Mouse (Mus musculus): ENCODE data around the gene Zscan22. TPM values are rescaled to one million over a fixed set of nuclear protein-coding genes. Genes with fewer than 3 reads are reported as not detected.
"Not testable (repeated sequence)": the region's sequence is repeated elsewhere in the genome, so short reads cannot be mapped to it uniquely, and the experiment has no call there.

Gene Zscan22
- polyA plus RNA-seq, 1 experiment from 2014 or later = 13.2 TPM

GRCm38 (mm10) chr7:12891334-12891733, 6.3 kb upstream of the Zscan22 start:
- no peak for ATAC-seq (ENCODE audit: low read depth)
- no peaks in the 10 kb centered on the region for H3K27me3 ChIP-seq (ENCODE audit: control insufficient read depth, insufficient read depth, low read length)
- H3K36me3 ChIP-seq (ENCODE audit: control insufficient read depth, insufficient read depth, low read length) = peaks cover 31% of the 10 kb centered on the region
- WGBS = 100% methylated on average over 1 of the region's 1 CpGs
- H3K4me1 ChIP-seq (ENCODE audit: control insufficient read depth, insufficient read depth, low read length) = no peaks in the 10 kb centered on the region
- H3K27ac ChIP-seq (ENCODE audit: low read depth, low read length) = no peak overlapping the region
- no peaks in the 10 kb centered on the region for H3K9me3 ChIP-seq (ENCODE audit: control insufficient read depth, low read length)
- H3K4me2 ChIP-seq (ENCODE audit: low read depth, low read length) = no peak overlapping the region
- no peak overlapping the region for H3K9ac ChIP-seq (replicated peaks; ENCODE audit: low read depth, low read length)
- H3K4me3 ChIP-seq (ENCODE audit: low read depth, low read length) = no peak overlapping the region

- Histone ChIP-seq H3K9me3 (ENCODE audit: control insufficient read depth, low read length) (no peaks in the 10 kb centered on the region), H3K36me3 (ENCODE audit: control insufficient read depth, insufficient read depth, low read length) (peaks cover 9% of the 10 kb centered on the region; the same call in 1 of the 2 replicates), H3K9ac (replicated peaks; ENCODE audit: low read depth, low read length) (no peak overlapping the region), H3K4me3 (ENCODE audit: low read depth, low read length) (no peak overlapping the region), H3K27ac (ENCODE audit: low read depth, low read length) (no peak overlapping the region), H3K4me1 (ENCODE audit: control insufficient read depth, insufficient read depth, low read length) (peaks cover 7% of the 10 kb centered on the region; the same call in 1 of the 2 replicates), H3K27me3 (ENCODE audit: control insufficient read depth, insufficient read depth, low read length) (no peaks in the 10 kb centered on the region), H3K4me2 (ENCODE audit: low read depth, low read length) (no peak overlapping the region)
- no peak for ATAC-seq (ENCODE audit: low read depth)
- WGBS = 95% methylated on average over 5 of the region's 5 CpGs
Observed at GRCm38 (mm10) chr7:12901517-12901916, 3.9 kb downstream of the Zscan22 start.

GRCm38 (mm10) chr7:12903623-12904022, 6.0 kb downstream of the Zscan22 start:
- WGBS = 47% methylated on average over 10 of the region's 10 CpGs
- H3K4me2 ChIP-seq (ENCODE audit: low read depth, low read length) = no peak overlapping the region
- H3K36me3 ChIP-seq (ENCODE audit: control insufficient read depth, insufficient read depth, low read length) = peaks cover 30% of the 10 kb centered on the region
- H3K4me3 ChIP-seq (ENCODE audit: low read depth, low read length) = no peak overlapping the region
- H3K9ac ChIP-seq (replicated peaks; ENCODE audit: low read depth, low read length) = no peak overlapping the region
- no peaks in the 10 kb centered on the region for H3K27me3 ChIP-seq (ENCODE audit: control insufficient read depth, insufficient read depth, low read length)
- no peak for ATAC-seq (ENCODE audit: low read depth)
- H3K27ac ChIP-seq (ENCODE audit: low read depth, low read length) = no peak overlapping the region
- no peaks in the 10 kb centered on the region for H3K9me3 ChIP-seq (ENCODE audit: control insufficient read depth, low read length)
- peaks cover 4% of the 10 kb centered on the region; the same call in 1 of the 2 replicates for H3K4me1 ChIP-seq (ENCODE audit: control insufficient read depth, insufficient read depth, low read length)

- H3K4me1 ChIP-seq (ENCODE audit: control insufficient read depth, insufficient read depth, low read length) = no peaks in the 10 kb centered on the region
- no peak overlapping the region for H3K4me3 ChIP-seq (ENCODE audit: low read depth, low read length)
- H3K4me2 ChIP-seq (ENCODE audit: low read depth, low read length) = no peak overlapping the region
- no peak overlapping the region for H3K9ac ChIP-seq (replicated peaks; ENCODE audit: low read depth, low read length)
- no peaks in the 10 kb centered on the region for H3K27me3 ChIP-seq (ENCODE audit: control insufficient read depth, insufficient read depth, low read length)
- peaks cover 35% of the 10 kb centered on the region for H3K36me3 ChIP-seq (ENCODE audit: control insufficient read depth, insufficient read depth, low read length)
- no peak overlapping the region for H3K27ac ChIP-seq (ENCODE audit: low read depth, low read length)
- H3K9me3 ChIP-seq (ENCODE audit: control insufficient read depth, low read length) = no peaks in the 10 kb centered on the region
- no peak for ATAC-seq (ENCODE audit: low read depth)
- WGBS = 92% methylated on average over 1 of the region's 1 CpGs
Observed at GRCm38 (mm10) chr7:12905146-12905545, 7.5 kb downstream of the Zscan22 start.

- ATAC-seq (ENCODE audit: low read depth) = peak; percentile 39
- no peaks in the 10 kb centered on the region for H3K4me1 ChIP-seq (ENCODE audit: control insufficient read depth, insufficient read depth, low read length)
- peaks cover 34% of the 10 kb centered on the region for H3K36me3 ChIP-seq (ENCODE audit: control insufficient read depth, insufficient read depth, low read length)
- WGBS = 36% methylated on average over 7 of the region's 7 CpGs
- H3K4me2 ChIP-seq (ENCODE audit: low read depth, low read length) = peak overlapping the region; percentile 47
- H3K4me3 ChIP-seq (ENCODE audit: low read depth, low read length) = peak overlapping the region; percentile 36; the same call in 1 of the 2 replicates
- no peaks in the 10 kb centered on the region for H3K27me3 ChIP-seq (ENCODE audit: control insufficient read depth, insufficient read depth, low read length)
- no peaks in the 10 kb centered on the region for H3K9me3 ChIP-seq (ENCODE audit: control insufficient read depth, low read length)
- H3K9ac ChIP-seq (replicated peaks; ENCODE audit: low read depth, low read length) = 0 out of 2 replicates have a peak overlapping the region, but pooled peaks have one; percentile 56
- peak overlapping the region; percentile 84 for H3K27ac ChIP-seq (ENCODE audit: low read depth, low read length)
Observed at GRCm38 (mm10) chr7:12909498-12909962, 11.9 kb downstream of the Zscan22 start.

- peak; percentile 85 for ATAC-seq (ENCODE audit: low read depth)
- H3K4me2 ChIP-seq (ENCODE audit: low read depth, low read length) = peak overlapping the region; percentile 47
- no peaks in the 10 kb centered on the region for H3K4me1 ChIP-seq (ENCODE audit: control insufficient read depth, insufficient read depth, low read length)
- WGBS = 4% methylated on average over 19 of the region's 19 CpGs
- peaks cover 28% of the 10 kb centered on the region for H3K36me3 ChIP-seq (ENCODE audit: control insufficient read depth, insufficient read depth, low read length)
- peak overlapping the region; percentile 36 for H3K4me3 ChIP-seq (ENCODE audit: low read depth, low read length)
- peak overlapping the region; percentile 56 for H3K9ac ChIP-seq (replicated peaks; ENCODE audit: low read depth, low read length)
- H3K27ac ChIP-seq (ENCODE audit: low read depth, low read length) = peak overlapping the region; percentile 84
- no peaks in the 10 kb centered on the region for H3K9me3 ChIP-seq (ENCODE audit: control insufficient read depth, low read length)
- no peaks in the 10 kb centered on the region for H3K27me3 ChIP-seq (ENCODE audit: control insufficient read depth, insufficient read depth, low read length)
Observed at GRCm38 (mm10) chr7:12910181-12910668, 12.6 kb downstream of the Zscan22 start.

- Histone ChIP-seq H3K9ac (replicated peaks; ENCODE audit: low read depth, low read length) (no peak overlapping the region), H3K27ac (ENCODE audit: low read depth, low read length) (no peak overlapping the region), H3K27me3 (ENCODE audit: control insufficient read depth, insufficient read depth, low read length) (no peaks in the 10 kb centered on the region), H3K4me3 (ENCODE audit: low read depth, low read length) (no peak overlapping the region), H3K4me2 (ENCODE audit: low read depth, low read length) (no peak overlapping the region), H3K36me3 (ENCODE audit: control insufficient read depth, insufficient read depth, low read length) (peaks cover 5% of the 10 kb centered on the region; the same call in 1 of the 2 replicates), H3K4me1 (ENCODE audit: control insufficient read depth, insufficient read depth, low read length) (no peaks in the 10 kb centered on the region), H3K9me3 (ENCODE audit: control insufficient read depth, low read length) (no peaks in the 10 kb centered on the region)
- ATAC-seq (ENCODE audit: low read depth) = no peak
Observed at GRCm38 (mm10) chr7:12913556-12913955, 15.9 kb downstream of the Zscan22 start.

GRCm38 (mm10) chr7:12920495-12920894, 22.9 kb downstream of the Zscan22 start:
- not testable (repeated sequence) for H3K4me2 ChIP-seq (ENCODE audit: low read depth, low read length)
- 92% methylated on average over 7 of the region's 8 CpGs for WGBS

GRCm38 (mm10) chr7:12921318-12921704, 23.7 kb downstream of the Zscan22 start:
- Histone ChIP-seq H3K4me3 (ENCODE audit: low read depth, low read length) (peak overlapping the region; percentile 94), H3K9ac (replicated peaks; ENCODE audit: low read depth, low read length) (peak overlapping the region; percentile 65), H3K4me2 (ENCODE audit: low read depth, low read length) (peak overlapping the region; percentile 79), H3K9me3 (ENCODE audit: control insufficient read depth, low read length) (no peaks in the 10 kb centered on the region), H3K36me3 (ENCODE audit: control insufficient read depth, insufficient read depth, low read length) (peaks cover 19% of the 10 kb centered on the region), H3K27ac (ENCODE audit: low read depth, low read length) (peak overlapping the region; percentile 85), H3K27me3 (ENCODE audit: control insufficient read depth, insufficient read depth, low read length) (peaks cover 3% of the 10 kb centered on the region; the same call in 1 of the 2 replicates), H3K4me1 (ENCODE audit: control insufficient read depth, insufficient read depth, low read length) (peaks cover 9% of the 10 kb centered on the region)
- ATAC-seq (ENCODE audit: low read depth) = peak; percentile 19
- 0% methylated on average over 3 of the region's 3 CpGs for WGBS

More at GRCm38 (mm10) chr7:12920495-12920894, 22.9 kb downstream of the Zscan22 start:
- H3K27me3 ChIP-seq (ENCODE audit: control insufficient read depth, insufficient read depth, low read length); H3K4me3 ChIP-seq (ENCODE audit: low read depth, low read length); H3K9ac ChIP-seq (replicated peaks; ENCODE audit: low read depth, low read length); H3K27ac ChIP-seq (ENCODE audit: low read depth, low read length); H3K4me1 ChIP-seq (ENCODE audit: control insufficient read depth, insufficient read depth, low read length); H3K9me3 ChIP-seq (ENCODE audit: control insufficient read depth, low read length); ATAC-seq (ENCODE audit: low read depth): not testable (repeated sequence)
- peaks cover 11% of the 10 kb centered on the region for H3K36me3 ChIP-seq (ENCODE audit: control insufficient read depth, insufficient read depth, low read length)

Measured in neural tube, embryonic 14.5 days (tissue).